Mouse (Mus musculus): ENCODE measurements at regions not wholly inside any gene's neighbourhood (a gene's known extent, or its start where the extent isn't known, plus 50 kb on each side); places are given as distances from the start of the nearest gene placed in this dataset.
"Not testable (repeated sequence)": the region's sequence is repeated elsewhere in the genome, so short reads cannot be mapped to it uniquely, and the experiment has no call there.

- not testable (repeated sequence) for H3K27ac ChIP-seq; H3K9me3 ChIP-seq (replicated peaks); DNase-seq (ENCODE audit: low spot score); H3K4me3 ChIP-seq; H3K36me3 ChIP-seq; H3K4me1 ChIP-seq; H3K27me3 ChIP-seq (ENCODE audit: low read depth, poor library complexity, severe bottlenecking)
- WGBS, result 65% methylated on average over 4 of the region's 4 CpGs
Observed at GRCm38 (mm10) chrX:114802061-114802460, 102.8 kb upstream of the Ube2dnl1 start.

- Histone ChIP-seq H3K36me3 (no peaks in the 10 kb centered on the region), H3K27me3 (ENCODE audit: low read depth, poor library complexity, severe bottlenecking) (no peaks in the 10 kb centered on the region), H3K9me3 (replicated peaks) (no peaks in the 10 kb centered on the region), H3K27ac (peak overlapping the region; percentile 76), H3K4me3 (no peak overlapping the region), H3K4me1 (no peaks in the 10 kb centered on the region)
- DNase-seq (ENCODE audit: low spot score), result peak; percentile 59
- 25% methylated on average over 4 of the region's 4 CpGs for WGBS
Observed at GRCm38 (mm10) chrX:114816267-114816666, 88.5 kb upstream of the Ube2dnl1 start.

GRCm38 (mm10) chrX:114836906-114837305 is 67.9 kb upstream of the Ube2dnl1 start:
- 73% methylated on average over 3 of the region's 3 CpGs for WGBS
- H3K27me3 ChIP-seq (ENCODE audit: low read depth, poor library complexity, severe bottlenecking), result no peaks in the 10 kb centered on the region
- H3K4me1 ChIP-seq, result no peaks in the 10 kb centered on the region
- no peaks in the 10 kb centered on the region for H3K9me3 ChIP-seq (replicated peaks)
- H3K27ac ChIP-seq, result no peak overlapping the region
- no peaks in the 10 kb centered on the region for H3K36me3 ChIP-seq
- DNase-seq (ENCODE audit: low spot score), result no peak
- no peak overlapping the region for H3K4me3 ChIP-seq

GRCm38 (mm10) chrX:114843510-114843909 is 61.3 kb upstream of the Ube2dnl1 start:
- WGBS, result 64% methylated on average over 1 of the region's 1 CpGs
- H3K9me3 ChIP-seq (replicated peaks), result no peaks in the 10 kb centered on the region
- no peaks in the 10 kb centered on the region for H3K4me1 ChIP-seq
- no peaks in the 10 kb centered on the region for H3K36me3 ChIP-seq
- H3K4me3 ChIP-seq, result no peak overlapping the region
- no peak for DNase-seq (ENCODE audit: low spot score)
- no peak overlapping the region for H3K27ac ChIP-seq
- H3K27me3 ChIP-seq (ENCODE audit: low read depth, poor library complexity, severe bottlenecking), result no peaks in the 10 kb centered on the region

Data from limb, embryonic 10.5 days (tissue).